Comparison of ENCODE assay signal across 18 mouse cellular contexts in the genomic region with DNA sequence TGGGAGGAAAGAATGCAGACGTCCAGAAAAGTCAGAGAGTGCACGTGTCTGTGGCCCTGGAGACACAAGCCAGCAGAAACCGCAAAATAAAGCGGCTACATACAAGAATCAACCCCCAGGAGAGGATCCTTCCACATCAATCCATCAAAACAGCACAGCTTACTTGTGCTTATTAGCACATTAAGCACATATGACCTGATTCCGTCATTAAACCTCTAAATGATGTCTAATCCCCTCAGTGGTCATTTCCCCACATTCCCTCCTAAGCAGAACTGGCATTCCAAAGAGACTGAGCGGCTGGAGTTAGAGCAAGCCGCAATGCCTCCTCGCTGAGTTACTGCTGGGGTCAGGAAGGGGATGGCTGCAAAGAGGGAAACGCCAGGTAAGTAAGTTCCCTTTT.
DNase-seq lines count a peak whose midpoint lies in the region; ATAC-seq and TF ChIP-seq lines count a peak whose summit lies in the region.
"Had no signal": no experiment of that assay in that cellular context is flagged by ENCODE, and none has a peak within 500 bp of the region (broad histone marks: within the 10 kb centered on the region; RNA-seq: fewer than 3 reads in every experiment).

No protein-coding gene starts in this region.

- H3K27me3 ChIP-seq in forebrain, embryonic 11.5 days (ENCODE audit: control insufficient read depth, insufficient read depth, low read length) = no peaks in the 10 kb centered on the region
- no peaks in the 10 kb centered on the region for H3K27me3 ChIP-seq in forebrain, embryonic 16.5 days (replicated peaks; ENCODE audit: control insufficient read depth, insufficient read depth, low read length)
- H3K27me3 ChIP-seq in kidney, embryonic 15.5 days = no peaks in the 10 kb centered on the region
- H3K27me3 ChIP-seq in limb, embryonic 14.5 days (ENCODE audit: control insufficient read depth, insufficient read depth, low read length) = no peaks in the 10 kb centered on the region
- H3K27me3 ChIP-seq: heart, embryonic 13.5 days; megakaryocyte, embryonic 14.5 days had no signal

- DNase-seq in forebrain, embryonic 11.5 days (ENCODE audit: low spot score) = peak; percentile 45
- DNase-seq in kidney, postnatal 10 days = no peak
- DNase-seq in Muller cell, postnatal 12 days (ENCODE audit: inconsistent ontology term) = peak; percentile 80
- DNase-seq in limb, embryonic 14.5 days (ENCODE audit: low spot score) = no peak
- DNase-seq in layer of hippocampus, adult 2 months (ENCODE audit: low spot score in 2 of 2) = no peak
- DNase-seq in embryo, embryonic 9.5 days (ENCODE audit: extremely low spot score) = no peak
- DNase-seq: adrenal gland, adult 2 months; cerebellum, postnatal 10 days; embryo, embryonic 11 days; gastrocnemius, postnatal 25 days; heart, postnatal 36 days; kidney, postnatal 25 days; lung, postnatal 14 days; thymus, adult 2 months had no signal

- TF ChIP-seq POLR2A in limb, embryonic 14.5 days (IDR thresholded peaks at IDR 0.05; ENCODE audit: borderline replicate concordance, extremely low read depth, insufficient read depth, insufficient read length) = no peak

- 50% methylated on average over 9 of the region's 9 CpGs for WGBS in forebrain, embryonic 11.5 days
- WGBS in forebrain, embryonic 16.5 days = 66% methylated on average over 9 of the region's 9 CpGs
- WGBS in kidney, embryonic 15.5 days = 38% methylated on average over 9 of the region's 9 CpGs
- WGBS in limb, embryonic 14.5 days = 52% methylated on average over 9 of the region's 9 CpGs

- no peaks in the 10 kb centered on the region for H3K36me3 ChIP-seq in forebrain, embryonic 11.5 days (ENCODE audit: control insufficient read depth, insufficient read depth, low read length)
- no peaks in the 10 kb centered on the region for H3K36me3 ChIP-seq in forebrain, embryonic 16.5 days (ENCODE audit: control insufficient read depth, insufficient read depth)
- peaks cover 17% of the 10 kb centered on the region for H3K36me3 ChIP-seq in kidney, embryonic 15.5 days
- no peaks in the 10 kb centered on the region for H3K36me3 ChIP-seq in limb, embryonic 14.5 days (ENCODE audit: control insufficient read depth, insufficient read depth, low read length)

- ATAC-seq in forebrain, embryonic 11.5 days (replicated peaks; ENCODE audit: low FRiP score) = no peak
- ATAC-seq in forebrain, embryonic 16.5 days = no peak
- no peak for ATAC-seq in kidney, embryonic 15.5 days (replicated peaks; ENCODE audit: low FRiP score)
- ATAC-seq in limb, embryonic 14.5 days (ENCODE audit: low FRiP score, low read depth) = peak; percentile 41; the same call in 1 of the 2 replicates

- no peaks in the 10 kb centered on the region for H3K9me3 ChIP-seq in forebrain, embryonic 11.5 days (ENCODE audit: control insufficient read depth, low read length)
- H3K9me3 ChIP-seq in forebrain, embryonic 16.5 days (ENCODE audit: control insufficient read depth, low read length) = no peaks in the 10 kb centered on the region
- no peaks in the 10 kb centered on the region for H3K9me3 ChIP-seq in kidney, embryonic 15.5 days (replicated peaks)
- no peaks in the 10 kb centered on the region for H3K9me3 ChIP-seq in limb, embryonic 14.5 days (ENCODE audit: control insufficient read depth, low read length)
- H3K9me3 ChIP-seq: heart, embryonic 13.5 days had no signal

- H3K27ac ChIP-seq in forebrain, embryonic 11.5 days (ENCODE audit: low read depth, low read length) = no peak overlapping the region
- no peak overlapping the region for H3K27ac ChIP-seq in forebrain, embryonic 16.5 days (ENCODE audit: low read length)
- 0 out of 2 replicates have a peak overlapping the region, but pooled peaks have one; percentile 25 for H3K27ac ChIP-seq in kidney, embryonic 15.5 days
- H3K27ac ChIP-seq in limb, embryonic 14.5 days (replicated peaks; ENCODE audit: low read depth, low read length) = no peak overlapping the region
- H3K27ac ChIP-seq in layer of hippocampus, adult 2 months = no peak overlapping the region
- H3K27ac ChIP-seq: heart, embryonic 13.5 days had no signal

- H3K9ac ChIP-seq in forebrain, embryonic 11.5 days (ENCODE audit: low read length) = no peak overlapping the region
- no peak overlapping the region for H3K9ac ChIP-seq in forebrain, embryonic 16.5 days (replicated peaks; ENCODE audit: low read depth, low read length)
- no peak overlapping the region for H3K9ac ChIP-seq in kidney, embryonic 15.5 days
- H3K9ac ChIP-seq in limb, embryonic 14.5 days (ENCODE audit: low read depth, low read length, severe bottlenecking) = no peak overlapping the region
- H3K9ac ChIP-seq: heart, embryonic 13.5 days had no signal

- no peak overlapping the region for H3K4me2 ChIP-seq in forebrain, embryonic 11.5 days (ENCODE audit: low read depth, low read length, severe bottlenecking)
- no peak overlapping the region for H3K4me2 ChIP-seq in forebrain, embryonic 16.5 days (ENCODE audit: low read length)
- no peak overlapping the region for H3K4me2 ChIP-seq in kidney, embryonic 15.5 days
- no peak overlapping the region for H3K4me2 ChIP-seq in limb, embryonic 14.5 days (replicated peaks; ENCODE audit: low read depth, low read length, severe bottlenecking)
- H3K4me2 ChIP-seq: heart, embryonic 13.5 days had no signal

- no peak for TF ChIP-seq CTCF in layer of hippocampus, adult 2 months (conservative IDR thresholded peaks at IDR 0.05)

- no peaks in the 10 kb centered on the region for H3K4me1 ChIP-seq in forebrain, embryonic 11.5 days (replicated peaks; ENCODE audit: control insufficient read depth, insufficient read depth, low read length)
- H3K4me1 ChIP-seq in forebrain, embryonic 16.5 days (replicated peaks; ENCODE audit: control insufficient read depth, insufficient read depth, low read length) = no peaks in the 10 kb centered on the region
- peaks cover 29% of the 10 kb centered on the region for H3K4me1 ChIP-seq in kidney, embryonic 15.5 days
- H3K4me1 ChIP-seq in limb, embryonic 14.5 days (ENCODE audit: control insufficient read depth, insufficient read depth, low read length) = 0 out of 2 replicates have a peak, but pooled peaks cover 2% of the 10 kb centered on the region

- no peak overlapping the region for H3K4me3 ChIP-seq in forebrain, embryonic 11.5 days (ENCODE audit: low read depth, low read length)
- no peak overlapping the region for H3K4me3 ChIP-seq in forebrain, embryonic 16.5 days (replicated peaks; ENCODE audit: low read length)
- no peak overlapping the region for H3K4me3 ChIP-seq in kidney, embryonic 15.5 days (replicated peaks)
- H3K4me3 ChIP-seq in limb, embryonic 14.5 days (replicated peaks; ENCODE audit: low read length) = no peak overlapping the region
- no peak overlapping the region for H3K4me3 ChIP-seq in layer of hippocampus, adult 2 months
- H3K4me3 ChIP-seq: heart, embryonic 13.5 days; megakaryocyte, embryonic 14.5 days had no signal

Comparison
In these comparisons a context has a peak if more than half of its experiments do, and no peak if none do; other contexts are left out.
1. DNase-seq: peak in forebrain, embryonic 11.5 days (single experiment) and Muller cell, postnatal 12 days (single experiment); none in kidney, postnatal 10 days (single experiment), limb, embryonic 14.5 days (single experiment), layer of hippocampus, adult 2 months (0 of 2) and embryo, embryonic 9.5 days (single experiment).